Mouse (Mus musculus) urinary bladder, postnatal 36 days (tissue): Measurements from ENCODE around the gene Kcnq4.

Experiments used
- DNase-seq, 2 experiments: peaks; one replicate each; pipeline ENCODE4 v3.0.0; 2022; ENCODE audit warnings: low spot score in 2 of 2, mixed read lengths in 1 of 2

The Kcnq4 gene

DNA sequence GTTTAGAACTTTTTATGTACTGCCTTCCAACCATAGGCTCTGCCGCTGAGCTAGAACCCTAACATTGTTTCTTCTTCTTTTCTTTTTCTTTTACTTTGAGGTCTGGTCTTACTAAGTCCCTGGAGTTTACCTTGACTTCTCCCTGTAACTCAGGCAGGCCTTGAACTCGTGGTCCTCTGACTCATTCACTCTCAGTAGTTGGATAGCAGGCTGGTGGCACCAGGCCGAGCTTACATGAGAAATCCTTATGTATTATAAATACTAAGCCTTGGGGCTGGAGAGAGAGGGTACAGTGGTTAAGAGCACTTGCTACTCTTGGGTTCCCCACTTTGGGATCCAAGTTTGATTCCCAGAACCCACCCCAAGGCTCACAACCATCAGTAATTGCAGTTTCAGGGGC is 74.8 kb downstream of the Kcnq4 start:
- no peak for DNase-seq

DNA sequence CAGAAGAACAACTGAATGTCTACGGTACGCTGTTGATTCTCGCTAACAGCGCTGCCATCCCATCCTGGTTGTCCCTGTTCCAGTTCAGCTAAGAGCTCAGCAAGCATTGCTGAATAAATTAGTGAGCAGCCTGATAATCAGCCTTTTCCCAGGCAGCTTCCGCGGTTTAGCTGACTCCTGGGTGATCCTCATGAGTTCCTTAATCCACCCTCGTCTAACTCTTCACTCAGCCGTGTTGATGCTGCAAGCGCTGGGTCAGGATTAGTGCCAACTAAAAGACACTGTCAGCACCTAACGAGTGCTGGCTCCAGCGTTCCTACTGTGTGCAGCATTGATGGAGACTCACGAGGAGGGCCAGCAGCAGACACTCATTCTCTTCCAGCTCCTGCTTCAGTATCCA is 77.4 kb downstream of the Kcnq4 start:
- no peak for DNase-seq

DNA sequence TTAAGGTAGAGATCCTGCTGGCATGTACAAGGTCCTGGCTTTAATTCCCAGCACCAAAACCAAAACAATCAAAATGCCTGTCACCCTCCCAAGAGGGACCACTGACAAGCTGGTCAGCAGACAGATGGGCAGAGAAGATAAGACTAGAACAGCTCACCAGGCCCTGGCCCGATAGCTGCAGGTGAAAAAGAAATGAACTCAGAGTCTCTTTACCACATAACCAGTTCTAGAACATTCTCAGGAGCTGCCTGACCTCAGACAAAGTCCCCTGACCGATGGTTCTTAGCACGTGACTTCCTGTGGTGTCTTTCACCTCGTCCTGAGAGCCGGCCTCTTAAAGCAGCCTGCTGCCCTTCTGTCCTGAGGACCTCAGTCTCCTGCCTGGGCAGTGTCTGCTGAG is 78.8 kb downstream of the Kcnq4 start:
- DNase-seq, result no peak

DNA sequence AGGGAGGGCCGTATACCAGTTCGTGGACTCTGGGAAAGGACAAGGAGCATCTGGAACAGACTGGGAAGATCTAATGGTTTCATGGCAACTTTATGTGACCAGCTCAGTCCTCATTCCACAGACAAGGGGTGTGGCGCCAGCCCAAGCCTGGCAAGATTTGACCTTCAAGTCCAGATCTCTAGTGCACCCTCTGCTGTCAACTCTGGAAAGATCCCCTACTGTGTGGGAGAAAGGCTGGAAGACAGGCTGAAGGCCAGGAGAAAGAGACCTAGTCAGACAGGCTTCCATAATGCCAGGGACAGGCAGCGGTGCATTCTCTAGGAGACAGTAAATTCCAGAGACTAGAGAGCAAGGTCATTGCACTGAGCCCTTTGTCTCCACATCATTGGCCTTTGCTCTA is 79.9 kb downstream of the Kcnq4 start:
- DNase-seq, result no peak

DNA sequence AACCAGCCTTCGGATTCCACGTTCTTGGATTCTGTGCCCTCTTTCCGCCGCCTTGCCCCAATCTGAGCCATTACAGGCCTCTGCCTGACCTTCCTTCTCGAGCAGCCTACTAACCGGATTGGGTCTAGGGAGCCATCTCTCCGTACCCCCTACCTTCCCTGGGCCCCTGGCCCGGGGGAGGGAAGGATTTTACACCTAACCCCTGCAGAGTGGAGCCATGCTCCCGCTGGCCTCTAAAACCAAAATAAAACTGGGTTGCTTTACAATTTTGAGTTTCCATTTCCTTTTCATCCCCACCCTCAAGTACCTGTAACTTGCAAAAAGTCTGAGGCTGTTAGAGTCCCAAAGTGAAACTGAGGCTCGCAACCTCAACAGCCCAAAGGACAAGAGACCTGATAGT is 80.9 kb downstream of the Kcnq4 start:
- no peak for DNase-seq

DNA sequence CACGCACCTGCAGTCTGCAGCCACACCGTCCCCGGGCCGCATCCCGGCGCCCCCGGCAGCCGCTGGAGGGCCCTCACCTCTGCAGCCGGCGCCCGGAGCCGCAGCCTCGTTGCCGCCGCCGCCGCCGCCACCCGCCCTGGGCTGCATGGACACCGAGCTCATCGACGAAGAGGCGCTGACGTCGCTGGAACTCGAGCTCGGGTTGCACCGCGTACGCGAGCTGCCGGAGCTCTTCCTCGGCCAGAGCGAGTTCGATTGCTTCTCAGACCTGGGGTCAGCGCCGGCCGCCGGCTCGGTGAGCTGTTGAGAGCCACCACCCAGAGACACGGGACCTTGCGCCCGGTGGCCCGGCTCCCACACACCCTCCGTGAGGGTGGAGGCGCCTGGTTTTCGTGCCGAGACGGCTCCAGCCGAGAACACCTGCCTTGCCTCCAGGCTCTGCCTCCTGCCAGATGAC is 81.3 kb downstream of the Kcnq4 start:
- DNase-seq, result peak; percentile 35 to 58

DNA sequence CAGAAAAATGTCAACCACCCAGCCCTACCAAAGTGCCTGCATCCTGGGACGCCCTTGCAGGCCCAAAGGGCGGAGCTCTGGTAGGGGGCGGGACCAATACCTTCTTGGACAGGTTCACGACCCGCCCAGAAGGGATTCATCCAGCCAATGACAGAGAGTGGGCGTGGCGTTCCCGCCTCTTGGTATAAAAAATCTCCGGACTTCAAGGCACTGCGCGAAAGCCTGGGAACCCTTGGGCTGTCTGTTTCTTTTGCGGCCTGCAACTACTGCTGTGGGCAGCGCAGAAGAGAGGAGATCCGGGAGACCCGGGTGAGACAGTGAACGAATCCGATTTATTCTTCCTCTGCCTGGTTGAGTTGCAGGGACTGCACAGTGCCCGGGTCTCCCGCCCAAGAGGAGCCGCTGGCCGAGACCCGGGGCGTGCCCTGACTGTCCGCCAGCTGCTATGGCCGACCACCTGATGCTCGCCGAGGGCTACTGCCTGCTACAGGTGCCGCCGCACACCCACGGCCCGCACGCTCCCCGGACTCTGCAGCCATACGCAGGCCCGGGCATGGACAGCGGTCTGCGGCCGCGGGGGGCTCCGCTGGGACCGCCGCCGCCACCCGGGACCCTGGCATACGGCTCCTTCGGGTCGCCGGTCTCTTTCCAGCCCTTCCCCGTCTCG is 81.9 kb downstream of the Kcnq4 start, which contains the start of gene Cited4:
Gene Cited4, plus strand, starts transcription at position 215 of the 667 bp plus-strand sequence.
- DNase-seq, result peak; percentile 81 to 90

DNA sequence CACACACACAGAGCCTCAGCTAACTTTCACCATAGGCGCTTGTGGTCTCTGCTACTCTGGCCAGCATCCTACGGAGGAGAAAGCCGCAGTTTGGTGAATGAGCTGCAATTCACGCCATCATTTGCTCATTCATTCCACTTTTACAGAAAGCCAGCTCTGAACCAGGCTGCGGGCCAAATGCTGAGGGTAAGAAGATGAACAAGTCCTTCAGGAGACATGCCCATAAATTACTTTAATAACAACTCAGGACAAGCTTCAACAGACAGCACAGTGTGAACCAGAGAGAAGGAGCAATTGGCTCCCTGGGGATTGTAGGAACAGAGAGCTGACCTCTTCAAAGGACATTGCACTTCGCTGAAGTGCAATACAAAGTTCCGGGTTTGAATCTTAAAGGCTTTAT is 82.6 kb downstream of the Kcnq4 start:
- DNase-seq, result peak in 1 of 2 experiments; percentile 30

DNA sequence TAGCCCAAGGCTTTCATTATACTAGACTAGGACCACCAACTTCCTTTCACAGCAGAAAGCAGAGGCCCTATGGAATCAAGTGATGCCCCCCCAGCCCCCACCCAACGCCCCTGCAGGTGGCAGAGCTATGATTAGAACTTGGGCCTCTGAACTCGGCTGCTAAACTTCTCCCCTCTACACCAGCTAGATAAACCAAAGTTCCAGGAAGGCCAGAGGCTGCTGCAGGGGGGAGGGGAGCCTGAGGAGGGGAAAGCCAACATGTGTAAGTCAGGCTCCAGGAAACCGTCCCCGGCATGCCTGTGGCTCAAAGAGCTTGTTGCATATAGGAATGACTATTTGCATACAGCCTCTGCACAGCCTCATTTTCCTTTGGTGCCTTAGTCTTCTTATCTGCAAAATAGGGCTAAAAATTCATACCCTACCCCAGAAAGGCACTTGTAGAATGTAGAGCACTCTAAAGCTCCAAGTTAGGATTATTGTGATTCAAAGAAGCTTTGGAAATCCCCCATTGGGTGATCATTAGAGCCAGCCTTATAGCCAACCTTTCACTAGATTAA is 83.2 kb downstream of the Kcnq4 start:
- DNase-seq, result no peak

DNA sequence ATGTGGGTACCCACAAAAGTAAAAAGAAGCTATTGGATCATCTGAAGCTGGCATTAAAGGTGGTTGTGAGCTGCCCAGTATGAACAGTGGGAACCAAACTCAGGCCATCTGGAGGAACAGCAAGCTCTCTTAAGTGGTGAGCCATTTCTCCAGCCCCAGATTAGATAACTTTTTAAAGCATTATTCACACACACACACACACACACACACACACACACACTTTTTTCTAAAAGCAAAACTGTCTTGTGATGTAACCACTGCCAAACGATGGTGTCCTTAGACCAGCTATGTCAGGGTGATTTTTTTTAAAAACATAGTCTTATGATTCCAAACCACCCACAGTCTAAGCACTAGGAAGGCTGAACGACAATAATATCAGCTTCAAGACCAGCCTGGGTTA is 83.8 kb downstream of the Kcnq4 start:
- DNase-seq, result no peak

DNA sequence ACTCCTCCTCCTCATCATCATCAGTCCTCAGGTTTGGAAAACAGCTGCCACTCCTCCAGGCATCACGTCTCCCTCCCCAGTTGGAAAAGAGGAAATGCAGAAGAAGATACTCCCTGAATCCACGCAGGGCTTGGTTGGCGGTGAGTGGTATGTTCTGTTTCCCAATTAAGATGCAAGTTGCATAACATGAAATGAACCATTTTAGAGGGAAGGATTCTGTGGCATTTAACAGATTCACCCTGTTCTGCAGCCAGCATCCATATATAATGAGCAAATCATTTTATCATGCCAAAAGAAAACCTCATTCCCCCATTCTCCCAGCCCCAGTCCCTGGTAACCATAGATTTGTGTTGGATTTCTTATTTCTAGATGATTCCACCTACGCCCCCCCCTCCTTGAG is 87.9 kb downstream of the Kcnq4 start:
- DNase-seq, result no peak

DNA sequence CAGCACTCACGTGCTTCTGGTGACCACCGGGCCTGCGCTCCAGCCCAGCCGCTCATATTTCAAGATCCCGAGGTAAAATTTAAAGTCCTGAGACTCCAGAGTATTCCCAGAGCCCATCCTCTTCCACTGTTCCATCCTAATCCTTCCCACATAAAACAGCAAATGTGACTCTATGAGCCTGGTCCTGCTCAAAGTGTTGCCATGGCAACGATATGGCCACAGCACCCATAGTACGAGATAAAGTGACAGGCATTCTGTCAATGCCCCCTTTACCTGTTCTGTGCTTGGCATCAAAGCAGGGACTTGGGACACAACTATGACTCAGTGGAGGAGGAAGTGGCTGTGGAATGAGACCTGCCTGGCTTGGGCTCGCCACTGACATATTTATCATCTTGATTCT is 92.5 kb downstream of the Kcnq4 start:
- DNase-seq, result no peak

DNA sequence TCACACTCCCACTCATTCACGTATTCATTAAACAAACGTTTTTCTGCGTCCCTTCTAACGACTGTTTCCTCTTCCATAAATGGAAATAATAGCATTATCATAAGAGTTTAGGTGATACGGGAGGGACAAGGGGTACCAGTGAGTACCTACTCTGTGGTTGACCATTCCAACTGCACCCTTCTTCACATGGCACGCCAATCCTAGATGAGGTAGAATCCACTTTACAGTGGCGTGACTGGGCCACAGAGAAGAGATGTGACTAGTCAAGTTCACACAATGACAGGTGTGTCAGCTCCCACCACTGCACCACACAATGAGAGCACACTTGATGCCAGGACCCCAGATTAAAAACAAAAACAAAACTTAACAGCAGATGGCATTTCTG is 98.2 kb downstream of the Kcnq4 start:
- no peak for DNase-seq

DNA sequence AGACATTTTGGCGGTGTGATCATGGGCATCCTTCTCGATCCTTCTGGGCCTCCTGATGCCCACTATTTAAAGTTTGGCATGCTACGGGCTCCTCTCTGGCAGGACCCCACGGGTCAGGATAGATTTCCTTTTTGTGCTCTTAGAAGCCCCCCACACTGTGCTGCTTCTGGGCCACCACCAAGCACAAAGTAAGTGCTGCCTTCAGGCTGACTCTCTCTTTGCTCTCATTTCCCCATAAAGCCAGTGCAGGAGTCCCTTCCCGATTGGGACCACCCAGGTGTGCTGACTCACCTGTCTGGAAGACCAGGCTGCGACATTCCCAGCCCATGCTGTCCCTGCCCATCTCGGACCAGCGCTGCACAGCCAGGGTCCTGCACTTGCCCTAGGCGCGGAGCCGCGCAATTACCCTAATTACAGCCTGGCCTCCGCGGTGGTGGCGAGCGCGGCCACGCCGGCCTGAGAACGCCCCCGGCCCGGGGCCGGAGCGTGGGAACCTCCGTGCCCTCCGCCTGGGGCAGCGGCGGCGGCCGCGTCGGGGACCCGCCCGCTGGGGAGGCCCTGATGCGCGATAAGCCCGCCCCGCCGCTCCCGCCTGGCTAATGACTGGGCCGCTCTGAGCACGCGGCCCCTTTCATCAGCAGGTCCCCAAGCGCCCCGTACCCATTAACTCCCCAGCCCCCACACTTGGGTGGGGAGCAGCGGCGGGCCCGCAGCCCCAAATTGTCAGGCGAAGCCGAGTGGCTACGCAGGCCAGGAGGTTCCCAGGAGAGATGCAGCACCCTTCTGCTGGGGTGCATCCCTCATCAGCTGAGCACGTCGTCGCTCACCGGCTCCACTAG is 98.8 kb downstream of the Kcnq4 start:
- no peak for DNase-seq
